Mouse (Mus musculus): ENCODE measurements around the gene Krt8. TPM values are rescaled to one million over a fixed set of nuclear protein-coding genes. Genes with fewer than 3 reads are reported as not detected.
A peak's percentile ranks its signal among the peaks of the same experiment; 100 is the strongest.

The Krt8 gene
- total RNA-seq, 2 experiments from 2014 or later: not detected

DNA sequence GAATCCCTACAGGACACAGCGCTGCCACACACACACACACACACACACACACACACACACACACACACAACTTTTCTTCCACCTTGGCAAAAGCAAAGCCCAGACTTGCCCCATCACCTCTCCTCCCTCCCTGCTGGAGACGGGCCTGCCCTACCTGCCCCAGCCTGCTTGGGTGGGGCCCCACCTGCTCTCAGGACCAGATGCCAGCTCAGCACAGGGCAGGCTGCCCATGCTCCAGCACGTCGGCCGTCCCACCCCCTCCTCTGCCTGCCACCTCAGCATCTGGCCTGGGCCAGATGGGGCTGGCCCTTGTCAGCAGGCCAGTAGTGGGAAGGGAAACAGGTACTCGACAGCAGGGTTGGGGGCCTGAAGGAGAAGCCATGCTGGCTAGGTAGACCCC, 23.4 kb downstream of the Krt8 start:
- no peak for DNase-seq (ENCODE audit: low spot score in 2 of 2)
- intact Hi-C loops (cut with DNase I): no loop called here

GRCm38 (mm10) chr15:101977043-101977726, 27.1 kb downstream of the Krt8 start:
- peak; percentile 76 to 86 for DNase-seq (ENCODE audit: low spot score in 2 of 2)
- intact Hi-C loops (cut with DNase I): no loop called here

GRCm38 (mm10) chr15:101976641-101977040, 27.6 kb downstream of the Krt8 start:
- intact Hi-C loops (cut with DNase I): no loop called here
- DNase-seq (ENCODE audit: low spot score in 2 of 2): no peak

DNA sequence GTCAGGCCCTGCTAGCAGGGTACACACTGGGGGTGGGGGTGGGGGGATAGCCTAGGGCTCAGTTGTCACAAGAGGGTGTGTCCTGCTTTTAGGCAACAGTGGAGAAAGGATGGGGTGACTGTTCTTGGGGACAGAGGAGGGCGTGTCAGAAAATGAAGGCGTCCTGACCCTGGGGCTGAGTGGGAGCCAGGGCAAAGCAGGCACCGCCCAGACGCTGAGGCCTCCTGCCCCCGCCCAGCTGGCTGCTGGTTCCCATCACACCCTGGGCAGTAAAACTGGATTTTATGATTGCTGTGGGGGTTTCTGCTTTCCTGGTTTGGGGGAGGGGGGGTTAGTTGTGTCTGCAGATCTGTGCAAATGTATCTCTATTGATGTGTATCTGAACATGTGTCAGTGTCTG, 28.3 kb downstream of the Krt8 start:
- intact Hi-C loops (cut with DNase I): no loop called here
- no peak for DNase-seq (ENCODE audit: low spot score in 2 of 2)

DNA sequence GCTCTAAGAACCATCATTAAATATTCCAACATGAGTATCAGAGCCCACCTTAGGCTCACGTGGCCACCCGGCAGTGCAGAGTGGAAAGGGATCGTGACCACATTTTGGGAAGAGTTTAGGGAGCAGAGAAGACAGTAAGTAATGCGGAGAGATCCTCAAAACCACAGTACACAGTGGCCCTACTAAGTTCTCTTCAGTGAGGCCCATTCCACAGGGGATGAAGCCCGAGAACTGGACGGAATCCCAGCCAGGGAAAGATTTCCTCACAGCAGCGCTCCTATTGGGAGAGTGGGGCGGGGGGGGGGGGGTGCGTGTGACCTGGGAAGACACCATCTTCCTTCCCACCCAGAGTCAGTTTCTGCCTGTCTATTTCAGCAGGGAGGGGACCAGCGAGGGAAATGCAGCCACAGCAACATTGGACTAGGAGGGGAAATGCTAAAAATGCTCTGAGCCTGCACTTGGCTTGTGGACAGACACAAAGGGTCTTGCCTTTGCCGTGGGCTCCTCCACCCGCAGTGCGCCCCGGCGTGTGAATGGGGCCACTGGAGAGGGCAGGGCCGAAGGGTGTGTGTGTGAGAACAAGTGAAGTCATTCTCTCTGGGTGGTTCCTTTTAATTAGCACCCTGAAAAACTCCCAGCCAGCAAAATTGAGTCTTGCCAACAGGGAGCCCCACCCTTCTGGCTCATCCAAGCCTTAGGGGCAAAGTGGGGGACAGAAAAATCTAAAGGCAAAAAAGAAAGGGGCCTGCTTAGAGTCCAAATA, 30.0 kb downstream of the Krt8 start:
- intact Hi-C loops (cut with DNase I): no loop called here

GRCm38 (mm10) chr15:101973414-101974077, 30.7 kb downstream of the Krt8 start:
- DNase-seq (ENCODE audit: low spot score in 2 of 2): peak; percentile 91 to 94
- intact Hi-C loops (cut with DNase I): loop anchor here (1.0 kb wide), 2 partner anchors 201 to 454 kb away; no protein-coding TSS in a partner anchor

More for the DNA sequence above, 30.0 kb downstream of the Krt8 start:
- no peak for DNase-seq (ENCODE audit: low spot score in 2 of 2)

DNA sequence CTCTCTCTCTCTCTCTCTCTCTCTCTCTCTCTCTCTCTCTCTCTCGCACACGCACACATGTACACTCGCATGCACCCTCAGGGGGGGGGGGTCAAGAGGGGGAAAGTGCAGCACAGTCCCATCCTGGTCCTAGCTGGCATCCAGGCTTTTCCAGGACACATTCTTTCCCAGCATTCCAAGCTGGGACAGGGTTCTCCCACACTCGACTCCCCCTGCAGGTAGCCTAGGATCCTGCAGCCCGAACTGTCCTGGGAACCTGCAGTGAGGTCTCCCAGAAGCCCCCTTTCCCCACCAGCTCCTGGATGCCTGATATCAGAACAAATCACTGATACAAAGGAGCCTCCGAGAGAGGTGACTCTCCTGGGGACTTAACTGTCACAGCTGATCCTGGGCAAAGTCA, 33.7 kb downstream of the Krt8 start:
- intact Hi-C loops (cut with DNase I): no loop called here
- DNase-seq (ENCODE audit: low spot score in 2 of 2): no peak

DNA sequence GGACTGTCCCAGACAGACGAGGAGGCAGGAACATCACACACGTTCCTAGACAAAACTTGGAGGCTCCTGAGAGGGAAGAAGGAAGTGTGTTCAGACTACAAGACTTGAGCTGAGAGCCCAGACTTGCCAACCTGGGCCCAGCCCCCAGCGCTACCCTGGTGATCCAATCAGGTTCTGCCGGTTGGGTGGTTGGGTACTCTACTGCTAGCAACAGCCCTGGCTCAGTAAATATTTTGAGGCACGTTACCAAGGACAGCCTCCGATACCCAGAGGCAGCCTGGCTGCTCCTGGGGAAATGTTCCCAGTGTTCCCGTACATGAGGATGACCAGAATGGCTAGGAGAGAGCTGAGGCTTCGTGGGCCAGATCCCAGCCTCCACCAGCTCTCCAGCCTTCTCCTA, 37.5 kb downstream of the Krt8 start:
- intact Hi-C loops (cut with DNase I): no loop called here

DNA sequence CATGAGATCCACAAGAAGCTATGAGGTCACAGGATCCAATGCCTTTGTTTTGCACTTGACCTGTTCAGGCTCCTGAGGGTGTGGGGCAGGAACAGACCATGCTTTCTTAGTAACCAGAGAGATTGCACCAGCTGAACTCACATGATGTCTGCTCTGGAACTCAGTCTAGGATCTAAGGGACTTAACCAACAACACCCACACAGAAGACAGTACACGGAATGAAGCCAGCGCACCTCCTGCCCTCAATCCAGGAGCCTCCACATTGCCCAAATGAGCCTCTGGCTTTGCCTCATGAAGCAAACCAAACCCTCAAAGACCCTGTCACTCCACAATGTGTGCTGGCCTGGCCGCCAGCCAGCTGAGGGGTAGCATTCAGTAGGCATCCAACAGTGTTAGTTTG, 45.4 kb downstream of the Krt8 start:
- intact Hi-C loops (cut with DNase I): no loop called here

More for the DNA sequence above, 37.5 kb downstream of the Krt8 start:
- DNase-seq (ENCODE audit: low spot score in 2 of 2): no peak

GRCm38 (mm10) chr15:101954187-101954586, 50.1 kb downstream of the Krt8 start, which contains the start of gene Krt78:
Krt78 (minus strand) TSS chr15:101954287.
- intact Hi-C loops (cut with DNase I): no loop called here

More for the DNA sequence above, 45.4 kb downstream of the Krt8 start:
- no peak for DNase-seq (ENCODE audit: low spot score in 2 of 2)

GRCm38 (mm10) chr15:101952733-101953474, 51.4 kb downstream of the Krt8 start:
- intact Hi-C loops (cut with DNase I): no loop called here

More at GRCm38 (mm10) chr15:101954187-101954586, 50.1 kb downstream of the Krt8 start, which contains the start of gene Krt78:
- DNase-seq (ENCODE audit: low spot score in 2 of 2): no peak

More at GRCm38 (mm10) chr15:101952733-101953474, 51.4 kb downstream of the Krt8 start:
- no peak for DNase-seq (ENCODE audit: low spot score in 2 of 2)

Other genes starting within 250 kb of the Krt8 start
- gene Krt72, start 218.0 kb downstream of the Krt8 start, total RNA-seq (2021): not detected
- 1 to 10 TPM; 1.5 to 1.6 TPM for gene Krt73, start 202.1 kb downstream of the Krt8 start, total RNA-seq (2021)
- gene Krt2, start 186.3 kb downstream of the Krt8 start, total RNA-seq (2021): under 1 TPM; 0.15 to 0.29 TPM
- 1 to 10 TPM; 1.7 to 1.8 TPM for gene Krt1, start 153.7 kb downstream of the Krt8 start, total RNA-seq (2021)
- gene Krt77, start 134.8 kb downstream of the Krt8 start, total RNA-seq (2021): 1 to 10 TPM; 8.8 to 9.8 TPM
- not detected for gene Krt76, start 111.6 kb downstream of the Krt8 start, total RNA-seq (2021)
- gene Krt4, start 79.7 kb downstream of the Krt8 start, total RNA-seq (2021): not detected
- gene Krt79, start 64.2 kb downstream of the Krt8 start, total RNA-seq (2021): not detected
- not detected for gene Krt78, start 50.2 kb downstream of the Krt8 start, total RNA-seq (2021)
- under 1 TPM in 1 of 2 experiments, not detected in 1; 0.22 TPM for gene Krt18, start 23.7 kb upstream of the Krt8 start, total RNA-seq (2021)
- gene Eif4b, start 69.3 kb upstream of the Krt8 start, total RNA-seq (2021): 100 to 1,000 TPM; 157 to 165 TPM
- gene Tns2, start 95.9 kb upstream of the Krt8 start, total RNA-seq (2021): 10 to 100 TPM; 17.2 to 28.6 TPM
- gene Spryd3, start 131.8 kb upstream of the Krt8 start, total RNA-seq (2021): 100 to 1,000 TPM; 140 to 160 TPM
- gene Igfbp6, start 139.9 kb upstream of the Krt8 start, total RNA-seq (2021): 10 to 100 TPM; 39.5 to 57.1 TPM
- under 1 TPM in 1 of 2 experiments, not detected in 1; 0.23 TPM for gene Soat2, start 146.0 kb upstream of the Krt8 start, total RNA-seq (2021)
- 10 to 100 TPM; 61.0 to 64.0 TPM for gene Zfp740, start 198.8 kb upstream of the Krt8 start, total RNA-seq (2021)
- 10 to 100 TPM; 23.9 to 29.4 TPM for gene Csad, start 200.2 kb upstream of the Krt8 start, total RNA-seq (2021)
- gene Itgb7, start 227.5 kb upstream of the Krt8 start, total RNA-seq (2021): 1 to 10 TPM; 1.1 to 1.5 TPM